Mouse (Mus musculus): ENCODE results near the gene Lzts2.

Gene Lzts2

GRCm38 (mm10) chr19:45003740-45004516 lies 10.3 kb upstream of the Lzts2 start:
- no peak for DNase-seq

GRCm38 (mm10) chr19:45005444-45005843 lies 8.8 kb upstream of the Lzts2 start, which contains the start of gene Twnk:
TSS of gene Twnk (plus strand) at chr19:45005663.
- peak; percentile 72 for DNase-seq

- peak; percentile 96 for DNase-seq
Measured at GRCm38 (mm10) chr19:45005957-45006712, 8.1 kb upstream of the Lzts2 start, which contains the start of gene Mrpl43. TSS of gene Mrpl43 (minus strand) at chr19:45006442.

GRCm38 (mm10) chr19:45007021-45007420 lies 7.2 kb upstream of the Lzts2 start:
- DNase-seq, result no peak

- DNase-seq, result peak; percentile 79
Measured at GRCm38 (mm10) chr19:45007425-45008191, 6.6 kb upstream of the Lzts2 start.

GRCm38 (mm10) chr19:45010646-45011045 lies 3.6 kb upstream of the Lzts2 start:
- DNase-seq, result no peak

- no peak for DNase-seq
Measured at GRCm38 (mm10) chr19:45012219-45012618, 2.0 kb upstream of the Lzts2 start.

GRCm38 (mm10) chr19:45012636-45013035 lies 1.6 kb upstream of the Lzts2 start:
- DNase-seq, result no peak

- no peak for DNase-seq
Measured at GRCm38 (mm10) chr19:45013581-45014225, 511 bp upstream of the Lzts2 start.

GRCm38 (mm10) chr19:45014981-45015402 lies 778 bp downstream of the Lzts2 start:
- peak; percentile 89 for DNase-seq

GRCm38 (mm10) chr19:45015518-45016281 lies 1.5 kb downstream of the Lzts2 start:
- DNase-seq, result peak; percentile 77

- DNase-seq, result peak; percentile 93
Measured at GRCm38 (mm10) chr19:45016341-45017215, 2.4 kb downstream of the Lzts2 start.

- peak; percentile 93 for DNase-seq
Measured at GRCm38 (mm10) chr19:45017216-45017771, 3.1 kb downstream of the Lzts2 start.

GRCm38 (mm10) chr19:45017909-45018308 lies 3.7 kb downstream of the Lzts2 start:
- peak; percentile 95 for DNase-seq

GRCm38 (mm10) chr19:45018351-45018831 lies 4.2 kb downstream of the Lzts2 start:
- no peak for DNase-seq

GRCm38 (mm10) chr19:45020348-45020747 lies 6.1 kb downstream of the Lzts2 start:
- peak; percentile 79 for DNase-seq

- DNase-seq, result no peak
Measured at GRCm38 (mm10) chr19:45021362-45021761, 7.1 kb downstream of the Lzts2 start.

GRCm38 (mm10) chr19:45023993-45024392 lies 9.8 kb downstream of the Lzts2 start:
- no peak for DNase-seq

- DNase-seq, result no peak
Measured at GRCm38 (mm10) chr19:45024775-45025174, 10.6 kb downstream of the Lzts2 start.

- DNase-seq, result no peak
Measured at GRCm38 (mm10) chr19:45025937-45026568, 11.8 kb downstream of the Lzts2 start.
